Mouse (Mus musculus) layer of hippocampus, adult 9-11 months (tissue): ENCODE data around the gene Doc2a.
"Not testable (repeated sequence)": the region's sequence is repeated elsewhere in the genome, so short reads cannot be mapped to it uniquely, and the experiment has no call there.

ENCODE experiments used
- DNase-seq: peaks from one replicate; pipeline ENCODE4 v3.0.0; 2022

Doc2a gene

GRCm38 (mm10) chr7:126870520-126870891 is 23.3 kb downstream of the Doc2a start:
- DNase-seq, result no peak

- DNase-seq, result no peak
Measured at GRCm38 (mm10) chr7:126877239-126877638, 30.0 kb downstream of the Doc2a start.

- DNase-seq, result no peak
Measured at GRCm38 (mm10) chr7:126881040-126881439, 33.8 kb downstream of the Doc2a start.

- DNase-seq, result no peak
Measured at GRCm38 (mm10) chr7:126883731-126884181, 36.5 kb downstream of the Doc2a start.

- peak; percentile 99 for DNase-seq
Measured at GRCm38 (mm10) chr7:126884286-126885164, 37.3 kb downstream of the Doc2a start, which contains the start of gene Taok2. TSS of gene Taok2 (minus strand) at chr7:126884703.

GRCm38 (mm10) chr7:126887281-126887680 is 40.1 kb downstream of the Doc2a start:
- DNase-seq, result no peak

GRCm38 (mm10) chr7:126888852-126889251 is 41.6 kb downstream of the Doc2a start:
- no peak for DNase-seq

- no peak for DNase-seq
Measured at GRCm38 (mm10) chr7:126896912-126897311, 49.7 kb downstream of the Doc2a start.

- peak; percentile 70 for DNase-seq
Measured at GRCm38 (mm10) chr7:126897390-126898101, 50.3 kb downstream of the Doc2a start.

- peak; percentile 94 for DNase-seq
Measured at GRCm38 (mm10) chr7:126898102-126898990, 51.1 kb downstream of the Doc2a start.

GRCm38 (mm10) chr7:126899781-126900180 is 52.6 kb downstream of the Doc2a start:
- not testable (repeated sequence) for DNase-seq
